Mouse (Mus musculus) hindlimb bud, embryonic 11.5 days (tissue): ENCODE measurements around the gene Rfx2.

Experiments
- DNase-seq: peaks from one replicate; pipeline ENCODE4 v3.0.0-alpha.2; 2012; ENCODE audit warnings: low read depth, low spot score; ENCODE audit errors: extremely low spot score

Rfx2 gene

GRCm38 (mm10) chr17:56756703-56757399 is 74.0 kb downstream of the Rfx2 start:
- DNase-seq = no peak

DNA sequence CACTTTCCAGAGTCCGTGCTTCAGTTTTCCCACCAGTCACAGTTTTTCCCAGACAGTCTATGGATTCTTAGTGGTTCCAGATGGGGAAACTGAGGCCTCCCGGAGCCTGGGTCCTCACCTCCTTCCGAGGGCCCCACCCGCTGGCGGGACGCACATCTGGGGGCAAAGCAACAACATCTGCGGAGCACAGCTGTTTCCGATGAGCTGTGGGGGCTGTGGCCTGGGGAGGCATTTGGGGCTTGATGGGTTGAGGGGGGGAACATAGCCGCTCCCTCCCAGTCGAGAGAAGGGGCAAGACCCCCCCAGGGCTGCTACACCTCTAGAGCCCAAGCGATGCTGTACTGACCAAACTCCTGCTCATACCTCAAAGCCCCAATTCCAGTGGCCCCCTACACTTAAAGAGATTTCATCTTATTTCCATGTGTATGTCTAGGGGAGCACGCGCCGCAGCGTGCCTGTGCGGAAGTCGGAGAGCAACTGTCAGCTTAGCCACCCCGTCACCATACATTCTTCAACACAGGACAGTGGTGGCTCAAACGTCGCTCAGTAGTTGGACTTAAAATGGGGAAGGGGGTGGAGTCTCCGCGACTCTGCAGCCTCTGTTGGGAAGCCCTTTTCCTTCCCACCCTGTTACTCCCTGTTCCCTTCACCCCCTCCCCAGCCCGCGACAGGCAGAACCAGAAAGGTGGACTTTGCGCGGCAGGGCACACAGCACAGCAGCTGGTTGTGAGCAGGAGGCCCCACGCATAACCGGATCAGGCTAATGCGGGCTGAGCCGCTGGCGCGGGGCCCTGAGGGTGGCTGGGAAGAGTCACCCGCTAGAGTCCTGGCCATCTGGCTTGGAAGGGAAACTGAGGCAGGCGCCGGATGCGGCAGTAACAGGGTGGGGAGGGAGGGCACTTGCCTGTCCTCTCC is 76.3 kb downstream of the Rfx2 start:
- DNase-seq = no peak

GRCm38 (mm10) chr17:56753452-56753851 is 77.4 kb downstream of the Rfx2 start:
- no peak for DNase-seq

DNA sequence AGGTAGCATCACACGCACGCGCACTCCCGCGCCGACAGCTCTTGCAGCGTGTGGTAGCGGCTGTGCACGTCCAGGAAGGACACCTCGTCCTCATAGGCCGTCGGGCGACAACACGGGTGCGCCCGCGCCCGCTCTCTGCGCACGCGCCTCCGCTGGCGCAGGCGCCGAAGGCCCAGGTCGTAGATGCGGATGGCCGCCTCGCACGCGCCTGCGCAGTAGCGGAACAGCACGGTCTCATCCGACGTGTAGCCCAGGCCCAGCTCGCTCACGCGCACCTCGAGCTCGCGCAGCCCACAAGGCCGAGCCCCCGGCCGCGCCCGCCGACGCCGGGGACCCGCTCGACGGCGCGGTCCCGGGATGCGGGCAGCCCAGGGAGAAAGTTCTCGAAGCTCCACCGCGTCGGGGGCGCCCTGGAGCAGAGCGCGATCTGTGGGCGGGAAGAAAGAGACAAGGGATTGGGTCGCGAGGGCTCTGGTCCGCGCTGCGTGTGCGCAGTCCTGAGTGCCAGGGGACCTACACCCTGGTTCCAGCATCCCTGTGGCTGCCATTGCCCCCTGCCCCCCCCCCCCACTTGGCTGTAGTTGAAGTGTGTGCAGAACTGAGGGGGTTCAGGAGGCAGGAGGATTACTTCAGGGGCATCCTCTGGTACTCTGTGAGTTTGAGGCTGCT is 79.3 kb downstream of the Rfx2 start:
- no peak for DNase-seq

DNA sequence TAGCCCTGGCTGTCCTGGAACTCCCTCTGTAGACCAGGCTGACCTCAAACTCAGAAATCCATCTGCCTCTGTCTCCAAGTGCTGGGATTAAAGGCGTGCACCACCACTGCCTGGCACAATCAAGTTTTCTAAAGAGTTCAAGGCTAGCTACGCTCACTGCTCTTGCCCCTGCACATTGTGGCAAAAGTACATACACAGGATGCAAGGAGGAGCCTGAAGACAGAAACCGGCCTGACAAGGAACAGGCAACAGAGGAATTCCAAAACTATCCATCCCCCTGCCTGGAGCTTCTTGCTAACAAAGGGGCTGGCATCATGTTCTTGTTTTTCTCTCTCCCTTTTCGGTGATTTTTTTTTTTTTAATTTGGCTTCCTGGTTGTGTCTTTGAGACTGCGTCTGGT is 86.6 kb downstream of the Rfx2 start:
- no peak for DNase-seq

DNA sequence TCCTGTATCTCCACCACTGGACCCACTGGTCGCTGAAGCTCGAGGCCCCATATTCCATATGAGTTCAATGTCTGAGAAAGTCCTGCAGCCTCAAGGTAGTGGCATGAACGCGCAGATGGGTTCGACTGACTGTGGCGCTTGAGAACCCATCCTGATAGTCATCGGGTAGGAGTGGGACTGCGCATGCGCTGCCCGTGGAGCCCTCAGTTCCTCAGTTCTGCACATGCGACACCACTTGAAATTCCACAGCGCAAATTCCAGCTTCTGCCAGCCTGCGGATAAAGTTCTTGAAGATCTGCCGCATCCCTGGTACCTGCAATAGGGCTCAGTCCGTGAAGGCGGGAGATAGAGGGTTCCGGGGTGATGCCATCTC is 90.0 kb downstream of the Rfx2 start:
- DNase-seq = no peak

- no peak for DNase-seq
Measured at GRCm38 (mm10) chr17:56740118-56740787, 90.6 kb downstream of the Rfx2 start.

DNA sequence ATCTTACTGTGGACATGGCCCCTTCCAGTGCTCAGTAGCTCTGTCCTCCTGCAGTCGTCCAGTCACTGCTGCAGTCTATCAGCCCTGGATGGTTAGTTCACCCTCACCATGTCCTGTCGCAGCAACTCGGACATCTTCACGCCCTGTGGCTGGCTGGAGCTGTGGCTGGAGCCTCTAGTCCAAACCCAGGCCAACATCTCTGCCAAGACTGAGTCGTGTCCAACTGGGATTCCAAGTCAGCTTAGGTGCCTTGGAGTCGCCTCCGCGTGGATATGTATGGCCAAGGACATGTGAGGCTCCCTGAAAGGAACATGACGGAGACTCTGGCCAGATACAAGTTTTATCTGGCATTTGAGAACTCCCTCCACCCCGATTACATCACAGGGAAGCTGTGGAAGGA is 92.6 kb downstream of the Rfx2 start:
- no peak for DNase-seq

DNA sequence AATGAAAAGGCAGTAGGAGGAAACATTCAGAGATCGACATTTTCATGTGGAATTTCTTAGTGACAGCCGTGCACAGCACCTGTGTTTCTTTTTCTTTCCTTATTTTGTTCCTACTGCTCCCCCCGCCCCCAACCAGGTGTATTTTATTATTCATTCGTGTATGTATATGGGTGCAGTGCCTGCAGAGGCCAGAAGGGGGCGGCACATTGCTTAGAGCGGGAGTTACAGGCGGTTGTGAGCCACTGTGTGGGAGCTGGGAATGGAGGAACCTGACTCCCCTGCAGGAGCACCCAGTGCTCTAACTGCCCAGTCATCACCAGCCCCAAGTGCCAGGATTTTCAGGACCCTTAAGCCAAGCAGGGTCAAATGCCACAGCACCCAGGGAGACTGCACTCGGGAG is 94.3 kb downstream of the Rfx2 start:
- no peak for DNase-seq

DNA sequence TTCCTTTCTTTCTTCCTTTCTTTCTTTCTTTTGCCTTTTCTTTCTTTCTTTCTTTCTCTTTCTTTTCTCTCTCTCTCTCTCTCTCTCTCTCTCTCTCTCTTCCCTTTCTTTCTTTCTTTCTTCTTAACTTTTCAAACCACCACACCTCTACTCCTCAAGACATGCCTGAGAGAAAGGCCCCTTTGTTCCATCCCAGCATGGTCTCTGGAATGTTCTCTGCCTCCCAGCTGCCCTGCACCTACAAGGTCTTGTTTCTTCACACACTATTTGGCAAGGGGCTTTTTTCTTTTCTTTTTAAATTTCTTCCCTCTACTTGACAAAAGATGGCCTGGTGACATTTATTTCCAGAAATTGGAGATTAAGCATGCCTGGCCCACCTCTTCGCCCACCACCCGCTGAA is 101.2 kb downstream of the Rfx2 start:
- DNase-seq = no peak

DNA sequence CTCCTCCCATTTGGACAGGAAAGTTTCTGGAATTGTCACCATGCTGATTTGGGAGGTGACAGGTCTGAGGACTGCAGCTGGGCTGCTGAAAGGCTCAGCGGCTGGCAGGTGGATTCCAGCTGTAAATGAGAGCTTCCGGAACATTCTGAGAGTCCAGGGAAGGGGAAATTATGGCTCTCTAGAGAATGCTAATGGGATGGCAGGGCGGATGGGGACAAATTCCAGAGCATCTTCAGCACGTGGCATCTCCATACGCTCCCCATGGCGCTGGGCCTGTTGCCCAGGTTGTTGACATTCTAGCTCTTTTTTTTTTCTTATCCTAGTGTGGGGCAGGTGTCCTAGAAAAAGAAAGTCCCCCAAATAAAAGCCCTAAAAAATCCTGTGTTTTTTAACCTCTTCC is 101.7 kb downstream of the Rfx2 start:
- no peak for DNase-seq

GRCm38 (mm10) chr17:56728117-56728516 is 102.7 kb downstream of the Rfx2 start:
- DNase-seq = no peak

DNA sequence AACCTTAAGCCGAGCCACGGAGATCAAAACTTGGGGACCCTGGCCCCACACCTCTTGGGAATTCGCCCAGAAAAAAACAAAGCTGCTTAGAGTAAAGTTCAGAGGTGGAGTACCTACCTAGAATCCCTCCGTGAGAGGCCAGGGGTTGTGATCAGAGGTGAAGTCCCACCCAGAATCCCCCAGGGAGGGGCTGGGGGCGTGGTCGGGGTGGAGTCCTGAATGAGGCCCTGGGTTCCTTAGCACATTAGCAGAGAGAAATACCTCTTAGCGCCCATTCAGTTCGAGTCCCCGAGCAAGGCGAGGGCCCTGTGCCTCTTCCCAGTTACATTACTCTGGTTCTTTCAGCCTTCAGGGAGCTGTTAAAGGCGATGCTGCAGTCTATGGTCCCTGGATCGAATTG is 103.2 kb downstream of the Rfx2 start:
- no peak for DNase-seq

DNA sequence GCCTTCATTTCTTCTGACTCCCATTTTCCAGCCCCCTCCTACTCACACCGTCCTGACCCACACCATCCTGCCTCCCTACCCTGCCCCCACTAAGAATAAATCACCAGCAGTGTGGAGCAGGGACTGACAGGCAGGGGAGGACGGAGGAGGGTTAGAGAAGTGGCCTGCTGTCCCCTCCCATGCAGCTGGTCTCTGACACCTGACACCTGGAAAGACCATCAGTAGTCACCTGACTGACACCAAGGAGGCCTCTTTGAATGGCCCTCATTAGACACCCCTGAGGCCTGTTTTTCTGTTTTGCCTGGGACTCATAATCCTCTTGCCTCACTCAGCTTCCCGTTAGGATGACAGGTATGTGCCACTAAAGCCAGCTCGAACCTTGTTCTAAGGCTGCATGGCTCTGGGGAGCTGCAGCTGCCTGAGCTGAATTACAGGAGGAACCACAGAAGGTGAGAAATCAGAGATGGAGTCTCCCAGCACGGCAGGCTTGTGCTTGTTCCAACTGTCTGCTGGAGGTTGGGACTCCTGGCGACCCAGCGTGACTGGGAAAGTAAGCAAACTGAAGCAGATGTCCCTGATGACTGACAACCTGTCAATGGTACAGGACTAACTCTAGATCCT is 103.7 kb downstream of the Rfx2 start:
- no peak for DNase-seq
